Mouse (Mus musculus): Measurements from ENCODE around the gene Elavl3. TPM values are rescaled to one million over a fixed set of nuclear protein-coding genes. Genes with fewer than 3 reads are reported as not detected.

Elavl3 gene
- 0.18 TPM for total RNA-seq (2023)

GRCm38 (mm10) chr9:22051958-22052254, at the start of gene Elavl3:
TSS of gene Elavl3 (minus strand) at chr9:22052023.

GRCm38 (mm10) chr9:22098993-22099696, 47.3 kb upstream of the Elavl3 start, which contains the start of gene Cnn1:
TSS of gene Cnn1 (plus strand) at chr9:22099216.

GRCm38 (mm10) chr9:22085022-22085834, 33.4 kb upstream of the Elavl3 start, which contains the start of gene Ecsit:
TSS of gene Ecsit (minus strand) at chr9:22085438.

DNA sequence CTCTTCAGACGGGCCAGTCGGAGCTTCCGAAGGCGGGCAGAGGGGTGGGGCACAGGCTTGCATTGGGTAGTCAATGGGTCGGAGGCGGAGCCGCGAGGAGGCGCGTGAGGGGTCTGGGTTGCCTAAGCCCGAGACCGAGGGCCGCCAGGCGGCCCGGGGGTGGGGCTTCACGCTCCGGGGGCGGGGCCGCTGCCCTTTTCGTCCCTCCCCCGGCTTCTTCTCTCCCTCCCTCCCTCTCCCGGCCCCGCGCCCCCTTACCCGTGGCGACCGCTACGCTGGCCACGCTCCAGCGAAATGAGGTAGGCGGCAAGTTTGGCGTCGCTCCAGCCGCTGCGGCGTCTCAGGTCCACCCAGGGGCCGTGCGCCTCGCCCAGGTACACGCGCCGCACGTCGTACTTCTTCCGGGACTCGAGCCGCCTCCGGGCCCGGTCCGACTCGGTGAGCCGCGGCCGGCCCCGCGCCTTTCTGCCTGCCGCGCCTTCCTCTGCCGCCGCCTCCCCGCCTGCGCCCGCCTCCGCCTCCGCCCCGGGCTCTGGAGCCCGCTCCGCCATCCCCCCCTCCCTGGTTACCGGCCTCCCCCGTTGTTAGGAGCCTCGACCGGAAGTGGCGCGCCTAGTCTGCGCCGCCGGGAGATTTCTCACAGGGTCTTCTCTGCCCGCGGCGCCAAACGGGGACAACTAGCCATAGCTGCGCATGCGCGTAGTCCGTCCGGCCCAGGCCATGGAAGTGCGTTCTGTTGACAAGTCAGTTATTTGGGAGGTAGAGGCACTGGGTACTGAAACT, 19.2 kb upstream of the Elavl3 start, which contains the start of the genes Gm49318 and Zfp653:
Gene Gm49318, minus strand, starts transcription at position 469 of the 783 bp plus-strand sequence.
Gene Zfp653, minus strand, starts transcription at position 586 of the 783 bp plus-strand sequence.

DNA sequence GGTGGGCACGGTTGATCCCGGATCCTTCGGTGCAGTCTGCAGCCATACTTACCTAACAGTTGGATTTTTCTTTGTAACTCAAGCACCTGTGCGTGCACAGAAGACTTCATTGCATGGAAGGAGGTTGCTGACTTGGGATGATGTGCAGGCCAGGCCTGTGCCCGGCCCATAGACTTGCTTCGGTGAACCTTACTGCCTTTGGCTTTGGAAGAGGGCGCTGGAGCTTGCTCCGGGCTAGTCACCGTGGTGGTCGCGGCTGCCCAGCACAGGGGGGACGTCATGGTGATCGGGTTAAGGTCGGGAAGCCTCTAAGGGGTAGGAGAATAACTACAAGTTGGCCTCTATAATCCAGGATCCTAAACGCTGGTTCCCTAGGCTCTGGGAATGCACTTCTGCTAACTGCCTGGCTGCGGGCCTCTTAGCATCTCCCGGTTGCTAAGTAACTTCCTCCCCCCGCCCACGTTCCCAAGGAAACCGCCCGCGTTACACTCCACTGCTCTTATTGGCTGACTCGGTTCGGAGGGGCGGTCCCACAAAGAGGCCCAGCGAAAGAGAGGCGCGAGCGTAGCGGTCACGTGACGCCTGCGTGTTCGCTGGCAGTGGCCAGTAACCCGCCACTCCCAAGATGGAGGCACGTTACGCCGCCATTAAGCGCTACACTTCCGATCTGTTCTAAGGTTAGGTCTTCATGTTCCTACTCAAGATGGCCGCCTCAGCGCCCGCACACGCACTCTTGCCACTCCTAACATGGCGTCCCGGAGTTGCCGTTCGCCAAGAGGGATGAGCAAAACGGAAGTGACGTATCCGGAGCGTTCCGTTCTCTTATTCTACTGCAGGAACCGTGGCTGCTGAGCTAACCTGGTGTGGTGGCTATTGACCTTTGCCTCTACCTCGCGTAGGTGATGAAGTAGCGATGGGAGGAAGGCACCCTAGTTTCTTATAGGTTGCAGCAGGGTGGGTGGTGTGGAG, 49.3 kb downstream of the Elavl3 start, which contains the start of the genes Ccdc151 and Prkcsh:
Gene Ccdc151, minus strand, starts transcription at position 441 of the 969 bp plus-strand sequence.
Gene Prkcsh, plus strand, starts transcription at position 613 of the 969 bp plus-strand sequence.

DNA sequence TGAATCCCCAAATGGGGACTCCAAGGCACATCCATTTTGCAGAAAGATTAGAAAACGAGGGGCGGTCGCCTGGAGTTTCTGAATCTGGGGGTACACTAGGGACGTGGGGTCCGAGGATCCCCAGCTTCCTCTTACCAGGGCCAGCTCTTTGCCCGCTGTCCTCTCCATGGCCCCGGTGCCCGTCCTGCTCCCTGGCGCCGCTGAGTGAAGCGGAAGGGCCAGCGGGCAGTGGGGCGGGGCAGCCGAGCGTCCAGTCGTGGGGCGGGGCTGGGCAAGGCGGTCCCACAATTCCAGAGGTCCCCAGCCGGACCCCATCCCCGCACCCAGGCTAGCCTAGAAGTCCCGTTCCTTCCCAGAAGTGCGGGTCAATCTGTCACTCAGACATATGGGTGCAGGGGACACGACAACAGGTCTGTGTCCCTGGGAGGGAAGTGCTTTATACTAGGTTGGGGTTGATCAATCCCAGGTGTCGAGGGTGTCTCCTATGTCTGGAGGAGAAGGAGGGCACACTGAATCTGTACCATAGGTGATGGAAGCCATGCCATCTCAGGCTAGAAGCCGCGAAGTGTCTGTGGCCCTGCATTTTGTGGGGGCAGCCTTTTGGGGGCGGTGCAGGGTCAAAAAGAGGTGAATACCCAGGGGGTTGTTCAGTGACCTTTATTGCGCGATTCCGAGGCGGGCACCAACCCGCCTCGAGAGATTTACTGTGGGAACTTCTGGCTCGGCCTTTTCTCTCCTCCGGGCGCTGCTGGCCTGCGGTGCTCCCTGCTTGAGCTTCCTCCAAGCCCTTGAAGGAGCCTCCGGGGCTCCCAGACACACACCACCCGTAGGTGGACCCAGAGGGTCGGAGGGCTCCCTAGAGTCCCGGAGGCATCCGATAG, 62.4 kb downstream of the Elavl3 start, which contains the start of gene Rgl3:
Gene Rgl3, minus strand, starts transcription at position 217 of the 881 bp plus-strand sequence.

Other genes with a start within 250 kb of the Elavl3 start
- gene Angptl8, start 216.5 kb downstream of the Elavl3 start, total RNA-seq (2023) = not detected
- 7.0 TPM for gene Dock6, start 199.4 kb downstream of the Elavl3 start, total RNA-seq (2023)
- 10.0 TPM for gene Rab3d, start 133.8 kb downstream of the Elavl3 start, total RNA-seq (2023)
- gene Ccdc159, start 124.6 kb downstream of the Elavl3 start, total RNA-seq (2023) = not detected
- not detected for gene Tmem205, start 124.5 kb downstream of the Elavl3 start, total RNA-seq (2023)
- gene Plppr2, start 115.0 kb downstream of the Elavl3 start, total RNA-seq (2023) = 0.31 TPM
- 7.4 TPM for gene Swsap1, start 96.3 kb downstream of the Elavl3 start, total RNA-seq (2023)
- not detected for gene Epor, start 88.5 kb downstream of the Elavl3 start, total RNA-seq (2023)
- gene Rgl3, start 62.6 kb downstream of the Elavl3 start, total RNA-seq (2023) = not detected
- gene Ccdc151, start 49.4 kb downstream of the Elavl3 start, total RNA-seq (2023) = not detected
- gene Prkcsh, start 49.2 kb downstream of the Elavl3 start, total RNA-seq (2023) = 93.5 TPM
- gene Gm49318, start 19.2 kb upstream of the Elavl3 start, total RNA-seq (2023) = not detected
- 28.6 TPM for gene Zfp653, start 19.4 kb upstream of the Elavl3 start, total RNA-seq (2023)
- 26.7 TPM for gene Ecsit, start 33.4 kb upstream of the Elavl3 start, total RNA-seq (2023)
- not detected for gene Cnn1, start 47.2 kb upstream of the Elavl3 start, total RNA-seq (2023)
- 25.6 TPM for gene Elof1, start 65.1 kb upstream of the Elavl3 start, total RNA-seq (2023)
- gene Acp5, start 83.7 kb upstream of the Elavl3 start, total RNA-seq (2023) = 239 TPM
- 12.7 TPM for gene Pigyl, start 104.8 kb upstream of the Elavl3 start, total RNA-seq (2023)
- not detected for gene Zfp872, start 136.1 kb upstream of the Elavl3 start, total RNA-seq (2023)
- 39.3 TPM for gene Zfp809, start 173.7 kb upstream of the Elavl3 start, total RNA-seq (2023)
- gene Zfp599, start 207.9 kb upstream of the Elavl3 start, total RNA-seq (2023) = 2.4 TPM